Mouse (Mus musculus) testis, adult 2 months (tissue): ENCODE measurements at regions not wholly inside any gene's neighbourhood (a gene's known extent, or its start where the extent isn't known, plus 50 kb on each side); places are given as distances from the start of the nearest gene placed in this dataset.

Experiments
- CTCF ChIP-seq: fragments of 200-500 bp; IDR thresholded peaks from 2 replicates; pipeline ENCODE4 v1.5.1; 2012; ENCODE audit warnings: low read depth, mild to moderate bottlenecking, inconsistent platforms, low read length, moderate library complexity; ENCODE audit not compliant: control insufficient read depth, insufficient read depth, insufficient replicate concordance
- POLR2A ChIP-seq: fragments of 200-500 bp; IDR thresholded peaks from 2 replicates; pipeline ENCODE4 v1.6.1; 2012; ENCODE audit warnings: low read depth, mild to moderate bottlenecking, inconsistent platforms, low read length, moderate library complexity; ENCODE audit not compliant: control insufficient read depth

DNA sequence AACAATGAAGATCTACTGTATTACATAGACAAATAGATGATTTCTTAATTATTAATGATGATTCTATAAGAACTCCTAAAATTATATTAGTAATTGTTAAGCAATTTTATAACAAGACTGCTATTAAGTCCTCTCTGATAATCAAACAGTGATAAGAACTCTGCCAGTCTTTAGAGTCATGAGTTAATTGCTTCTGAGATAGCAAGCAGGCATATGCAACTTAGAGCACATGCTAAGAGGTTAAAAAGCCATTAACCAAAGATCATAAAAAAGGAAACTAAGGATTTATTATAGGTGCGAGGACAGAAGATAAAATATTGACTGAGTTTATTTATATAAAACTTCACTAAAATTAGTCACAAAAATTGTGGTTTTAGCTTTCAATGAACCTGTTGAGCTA, 442.2 kb upstream of the Kcnab2 start:
- TF ChIP-seq CTCF = no peak
- TF ChIP-seq POLR2A = no peak
